14 mouse cellular contexts compared by ENCODE assay signal in genomic region chr1:34125148-34125547, GRCm38 (mm10).
"Had no signal": no experiment of that assay in that cellular context is flagged by ENCODE, and none has a peak within 500 bp of the region (broad histone marks: within the 10 kb centered on the region; RNA-seq: fewer than 3 reads in every experiment).

No protein-coding gene starts in this region.

- H3K27ac ChIP-seq: limb, embryonic 12.5 days; liver, embryonic 13.5 days; lung, embryonic 15.5 days; macrophage; neural tube, embryonic 13.5 days had no signal

- H3K27me3 ChIP-seq: limb, embryonic 12.5 days; liver, embryonic 13.5 days; lung, embryonic 15.5 days; neural tube, embryonic 13.5 days had no signal

- DNase-seq: kidney, postnatal 25 days; liver; liver, embryonic 13.5 days; liver, postnatal 0 days; lung, postnatal 14 days; midbrain, embryonic 14.5 days; right cerebral cortex, postnatal 4 days; spleen, adult 18-20 months; thymus, adult 18-20 months; thymus, postnatal 14 days had no signal

- H3K9ac ChIP-seq: limb, embryonic 12.5 days; liver, embryonic 13.5 days; liver, postnatal 0 days; lung, embryonic 15.5 days; neural tube, embryonic 13.5 days had no signal

- ATAC-seq: liver, postnatal 0 days had no signal

- H3K4me2 ChIP-seq: limb, embryonic 12.5 days; liver, embryonic 13.5 days; lung, embryonic 15.5 days; neural tube, embryonic 13.5 days had no signal

- H3K9me3 ChIP-seq: limb, embryonic 12.5 days; liver, embryonic 13.5 days; lung, embryonic 15.5 days; neural tube, embryonic 13.5 days had no signal

- H3K4me3 ChIP-seq: limb, embryonic 12.5 days; liver, embryonic 13.5 days; lung, embryonic 15.5 days; neural tube, embryonic 13.5 days had no signal

- H3K36me3 ChIP-seq: liver, embryonic 13.5 days; lung, embryonic 15.5 days; neural tube, embryonic 13.5 days had no signal
